Mouse (Mus musculus): Measurements from ENCODE around the gene Mylk. TPM values are rescaled to one million over a fixed set of nuclear protein-coding genes. Genes with fewer than 3 reads are reported as not detected.
A peak's percentile ranks its signal among the peaks of the same experiment; 100 is the strongest.

Mylk gene
- polyA plus RNA-seq, 1 experiment from 2014 or later: 97.3 TPM

DNA sequence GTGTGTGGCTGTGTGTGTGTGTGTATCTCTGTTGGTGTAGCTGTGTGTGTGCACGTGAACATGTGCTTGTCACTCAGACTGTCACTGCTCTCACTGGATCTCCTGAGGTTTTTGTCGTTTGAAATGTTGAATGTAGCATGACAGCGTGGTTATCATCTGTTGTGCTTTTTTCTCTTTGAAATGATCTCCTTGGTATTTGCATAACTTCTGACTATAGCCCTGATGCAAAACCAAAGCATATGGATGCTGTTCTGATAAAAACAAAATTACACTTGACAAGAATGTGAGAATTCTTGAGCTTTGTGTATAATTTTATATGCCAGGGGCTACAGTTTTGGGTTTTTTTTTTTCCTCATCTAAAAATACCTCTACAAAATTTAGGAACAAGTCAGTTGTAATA, 254.0 kb downstream of the Mylk start:
- no peak for ATAC-seq (replicated peaks; ENCODE audit: low FRiP score)
- no peak overlapping the region for H3K4me3 ChIP-seq (replicated peaks)
- WGBS: 85% methylated on average over 3 of the region's 3 CpGs
- peaks cover 7% of the 10 kb centered on the region; the same call in 1 of the 2 replicates for H3K36me3 ChIP-seq
- no peaks in the 10 kb centered on the region for H3K27me3 ChIP-seq
- H3K4me1 ChIP-seq: peaks cover 39% of the 10 kb centered on the region
- no peak overlapping the region for H3K27ac ChIP-seq
- no peak overlapping the region for H3K9ac ChIP-seq
- no peaks in the 10 kb centered on the region for H3K9me3 ChIP-seq (replicated peaks)
- H3K4me2 ChIP-seq: no peak overlapping the region

DNA sequence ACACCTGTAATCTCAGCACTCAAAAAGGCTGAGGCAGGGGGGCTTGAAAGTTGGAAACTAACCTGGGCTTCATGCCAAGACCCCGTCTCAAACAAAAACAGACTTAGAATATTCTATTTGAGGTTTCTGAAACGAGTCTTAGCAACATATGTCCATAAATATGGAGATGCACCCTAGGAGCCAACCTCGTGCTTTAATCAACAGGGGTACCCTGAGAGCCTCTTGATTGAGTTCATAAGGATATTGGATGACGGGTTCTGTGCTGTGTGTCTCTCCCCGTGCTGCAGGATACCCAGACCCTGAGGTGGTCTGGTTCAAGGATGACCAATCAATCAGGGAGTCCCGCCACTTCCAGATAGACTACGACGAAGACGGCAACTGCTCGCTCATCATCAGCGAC, 255.0 kb downstream of the Mylk start:
- Histone ChIP-seq H3K4me3 (replicated peaks) (no peak overlapping the region), H3K4me1 (peaks cover 32% of the 10 kb centered on the region), H3K36me3 (peaks cover 7% of the 10 kb centered on the region; the same call in 1 of the 2 replicates), H3K27ac (no peak overlapping the region), H3K9me3 (replicated peaks) (no peaks in the 10 kb centered on the region), H3K27me3 (no peaks in the 10 kb centered on the region), H3K4me2 (no peak overlapping the region), H3K9ac (no peak overlapping the region)
- 40% methylated on average over 11 of the region's 11 CpGs for WGBS
- no peak for ATAC-seq (replicated peaks; ENCODE audit: low FRiP score)

DNA sequence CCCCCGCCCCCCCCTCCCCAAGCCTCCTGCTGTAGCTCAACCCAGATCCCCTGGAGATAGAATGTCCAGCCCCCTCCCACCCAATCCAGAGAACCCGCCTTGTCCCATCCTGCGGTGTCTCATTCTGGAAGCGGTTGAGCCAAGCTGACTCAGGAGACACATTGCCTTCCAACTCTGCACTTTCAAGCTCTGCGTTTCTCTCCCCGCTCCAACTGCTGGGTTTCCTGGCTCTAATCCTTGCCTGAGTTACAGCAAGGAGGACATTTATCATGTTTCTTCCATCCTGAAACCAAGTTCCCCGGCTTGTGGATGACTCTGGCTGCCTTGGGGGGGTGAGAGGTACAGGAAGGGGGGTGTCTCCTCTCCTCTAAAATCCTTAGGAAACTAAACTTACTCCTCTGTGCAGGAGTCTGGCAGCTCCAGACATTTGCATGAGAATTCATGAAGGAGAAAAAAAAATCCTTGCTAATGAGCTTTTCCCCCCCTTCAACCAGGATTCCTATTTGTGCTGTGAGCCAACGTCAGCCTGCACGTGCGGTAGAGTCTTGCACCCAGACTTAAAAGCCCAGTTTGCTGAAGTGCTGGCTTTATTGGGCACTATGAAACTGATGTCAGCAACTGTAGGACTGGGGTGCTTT, 256.0 kb downstream of the Mylk start:
- Histone ChIP-seq H3K27me3 (no peaks in the 10 kb centered on the region), H3K4me3 (replicated peaks) (no peak overlapping the region), H3K36me3 (peaks cover 7% of the 10 kb centered on the region; the same call in 1 of the 2 replicates), H3K27ac (0 out of 2 replicates have a peak overlapping the region, but pooled peaks have one; percentile 10), H3K9ac (no peak overlapping the region), H3K9me3 (replicated peaks) (no peaks in the 10 kb centered on the region), H3K4me2 (peak overlapping the region; percentile 38), H3K4me1 (peaks cover 25% of the 10 kb centered on the region)
- WGBS: 10% methylated on average over 10 of the region's 10 CpGs
- 0 out of 2 replicates have a peak, but pooled peaks have one; percentile 36 for ATAC-seq (replicated peaks; ENCODE audit: low FRiP score)

DNA sequence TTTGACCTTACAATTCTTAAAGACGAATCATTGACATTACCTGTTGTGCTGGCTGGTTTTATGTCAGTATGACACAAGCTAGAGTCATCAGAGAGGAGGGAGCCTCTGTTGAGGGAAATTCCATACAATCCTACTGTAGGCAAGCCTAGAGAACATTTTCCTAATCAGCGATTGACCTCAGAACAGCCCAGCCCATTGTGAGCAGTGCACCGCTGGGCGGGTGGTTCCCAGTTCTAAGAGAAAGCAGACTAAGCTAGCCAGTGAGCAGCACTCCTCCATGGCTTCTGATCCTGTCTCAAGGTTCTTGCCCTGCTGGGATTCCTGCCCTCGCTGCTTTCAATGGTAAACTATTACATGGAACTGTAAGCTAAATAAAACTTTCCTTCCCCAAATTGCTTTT, 259.3 kb downstream of the Mylk start:
- Histone ChIP-seq H3K36me3 (no peaks in the 10 kb centered on the region), H3K4me1 (peaks cover 11% of the 10 kb centered on the region), H3K4me3 (replicated peaks) (no peak overlapping the region), H3K9ac (no peak overlapping the region), H3K4me2 (no peak overlapping the region), H3K27ac (no peak overlapping the region), H3K9me3 (replicated peaks) (no peaks in the 10 kb centered on the region), H3K27me3 (no peaks in the 10 kb centered on the region)
- WGBS: 78% methylated on average over 5 of the region's 5 CpGs
- ATAC-seq (replicated peaks; ENCODE audit: low FRiP score): no peak

DNA sequence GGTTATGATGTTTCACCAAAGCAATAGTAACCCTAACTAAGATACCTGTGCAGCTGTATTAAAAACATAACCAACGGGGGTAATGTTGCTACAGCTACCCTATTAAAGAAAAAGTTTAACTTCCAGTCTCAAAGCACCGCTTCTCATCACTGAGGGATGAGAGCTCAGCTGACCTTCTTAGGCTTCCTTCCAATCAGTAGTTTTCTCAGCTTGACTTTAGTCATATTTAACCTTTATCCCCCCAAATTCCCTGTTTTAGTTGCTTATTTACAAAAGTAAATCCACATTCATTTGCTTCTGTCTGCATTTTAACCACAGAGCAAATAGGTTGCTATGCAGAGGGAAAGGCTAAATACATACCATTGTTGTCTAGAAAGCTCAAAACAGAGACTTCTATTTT, 259.7 kb downstream of the Mylk start:
- no peaks in the 10 kb centered on the region for H3K36me3 ChIP-seq
- H3K9me3 ChIP-seq (replicated peaks): no peaks in the 10 kb centered on the region
- H3K27ac ChIP-seq: no peak overlapping the region
- H3K27me3 ChIP-seq: no peaks in the 10 kb centered on the region
- ATAC-seq (replicated peaks; ENCODE audit: low FRiP score): no peak
- no peak overlapping the region for H3K9ac ChIP-seq
- peaks cover 11% of the 10 kb centered on the region for H3K4me1 ChIP-seq
- no peak overlapping the region for H3K4me2 ChIP-seq
- H3K4me3 ChIP-seq (replicated peaks): no peak overlapping the region
- WGBS: 87% methylated on average over 2 of the region's 2 CpGs

DNA sequence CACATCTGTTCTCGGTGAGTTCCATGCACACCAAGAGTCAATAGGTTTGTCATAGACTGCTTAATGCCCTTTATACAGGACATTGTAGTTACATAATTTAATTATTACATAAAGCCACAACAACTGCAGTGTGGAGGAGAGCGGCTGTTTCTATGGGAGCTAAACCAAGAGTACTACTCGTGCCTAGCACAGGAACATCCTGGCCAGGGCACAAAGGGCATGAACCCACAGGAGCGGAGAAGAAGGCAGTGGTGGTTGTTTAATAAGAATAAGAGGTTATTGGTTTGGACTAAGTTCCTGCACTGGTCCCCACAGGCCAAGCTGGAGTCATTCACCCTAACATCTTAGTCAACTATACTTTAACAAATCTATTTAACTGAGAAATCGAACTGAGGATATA, 261.2 kb downstream of the Mylk start:
- no peak overlapping the region for H3K4me3 ChIP-seq (replicated peaks)
- no peaks in the 10 kb centered on the region for H3K9me3 ChIP-seq (replicated peaks)
- no peak overlapping the region for H3K4me2 ChIP-seq
- no peak for ATAC-seq (replicated peaks; ENCODE audit: low FRiP score)
- H3K36me3 ChIP-seq: no peaks in the 10 kb centered on the region
- H3K27me3 ChIP-seq: no peaks in the 10 kb centered on the region
- no peak overlapping the region for H3K9ac ChIP-seq
- no peak overlapping the region for H3K27ac ChIP-seq
- 85% methylated on average over 5 of the region's 5 CpGs for WGBS
- H3K4me1 ChIP-seq: peaks cover 3% of the 10 kb centered on the region

DNA sequence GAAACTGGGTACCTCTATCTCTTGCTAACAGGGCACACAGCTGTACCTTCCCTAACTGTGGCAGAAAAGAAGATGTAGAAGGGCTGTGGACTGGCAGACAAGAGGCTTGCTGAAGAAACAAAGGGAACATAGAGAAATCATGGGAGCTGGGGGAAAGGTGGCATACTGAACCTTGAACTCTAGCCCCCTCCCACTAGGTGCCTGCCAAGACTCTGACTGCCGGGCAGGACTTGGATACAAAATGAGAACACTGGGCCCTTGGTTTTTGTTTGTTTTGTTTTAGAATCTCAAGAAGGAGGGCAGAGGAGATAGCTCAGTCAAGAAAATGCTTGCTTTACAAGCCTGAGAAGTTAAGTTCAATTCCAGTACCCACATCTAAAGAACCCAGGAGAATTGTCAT, 262.4 kb downstream of the Mylk start:
- Histone ChIP-seq H3K4me2 (no peak overlapping the region), H3K4me3 (replicated peaks) (no peak overlapping the region), H3K27ac (no peak overlapping the region), H3K36me3 (no peaks in the 10 kb centered on the region), H3K27me3 (no peaks in the 10 kb centered on the region; the same call in 1 of the 2 replicates), H3K4me1 (no peaks in the 10 kb centered on the region), H3K9ac (no peak overlapping the region), H3K9me3 (replicated peaks) (no peaks in the 10 kb centered on the region)
- no peak for ATAC-seq (replicated peaks; ENCODE audit: low FRiP score)
- 55% methylated on average over 1 of the region's 1 CpGs for WGBS

DNA sequence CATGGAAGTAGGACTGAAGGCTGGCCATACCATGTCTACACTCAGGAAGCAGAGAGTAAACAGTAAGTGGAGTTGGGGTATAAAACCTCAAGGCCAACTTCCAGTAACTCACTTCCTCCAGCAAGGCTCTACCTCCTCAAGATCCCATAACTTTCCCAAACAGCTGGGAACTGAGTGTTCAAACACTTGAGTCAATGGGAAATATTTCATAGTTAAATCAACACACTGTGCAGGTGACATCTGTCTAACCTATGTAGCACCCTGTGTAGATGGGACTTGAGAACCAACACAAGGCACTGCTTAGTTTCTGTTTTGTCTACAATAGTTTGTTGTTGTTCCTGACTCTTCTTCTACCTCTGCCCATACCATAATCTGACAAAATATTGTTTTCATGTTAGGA, 263.4 kb downstream of the Mylk start:
- Histone ChIP-seq H3K4me2 (no peak overlapping the region), H3K27me3 (no peaks in the 10 kb centered on the region; the same call in 1 of the 2 replicates)

DNA sequence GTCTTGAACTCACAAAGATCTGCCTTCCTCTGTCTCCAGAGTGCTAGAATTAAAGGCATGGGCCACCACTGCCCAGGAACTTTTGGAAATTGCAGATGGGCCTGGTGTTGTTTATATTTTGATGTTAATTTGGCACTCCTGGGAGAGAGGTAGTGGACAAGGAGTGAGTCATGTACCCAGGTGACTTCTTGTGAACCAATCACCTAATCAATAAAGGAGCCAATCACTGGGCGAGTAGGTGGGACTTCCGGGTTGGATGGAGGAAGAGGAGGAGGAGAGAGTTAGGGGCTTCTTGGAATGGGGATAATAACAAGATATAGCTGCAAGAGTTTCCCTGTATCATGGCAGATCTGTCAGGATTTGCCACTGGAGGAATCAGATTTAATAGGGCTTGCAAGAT, 268.5 kb downstream of the Mylk start:
- Histone ChIP-seq H3K4me3 (replicated peaks) (no peak overlapping the region), H3K27ac (no peak overlapping the region), H3K4me1 (no peaks in the 10 kb centered on the region), H3K27me3 (no peaks in the 10 kb centered on the region; the same call in 1 of the 2 replicates), H3K4me2 (no peak overlapping the region), H3K9ac (no peak overlapping the region), H3K9me3 (replicated peaks) (no peaks in the 10 kb centered on the region), H3K36me3 (no peaks in the 10 kb centered on the region)
- no peak for ATAC-seq (replicated peaks; ENCODE audit: low FRiP score)
- 85% methylated on average over 2 of the region's 2 CpGs for WGBS

More for the DNA sequence above, 263.4 kb downstream of the Mylk start:
- H3K9me3 ChIP-seq (replicated peaks): no peaks in the 10 kb centered on the region
- H3K4me3 ChIP-seq (replicated peaks): no peak overlapping the region
- no peak overlapping the region for H3K9ac ChIP-seq
- no peak overlapping the region for H3K27ac ChIP-seq
- no peaks in the 10 kb centered on the region for H3K4me1 ChIP-seq
- no peak for ATAC-seq (replicated peaks; ENCODE audit: low FRiP score)
- no peaks in the 10 kb centered on the region for H3K36me3 ChIP-seq

DNA sequence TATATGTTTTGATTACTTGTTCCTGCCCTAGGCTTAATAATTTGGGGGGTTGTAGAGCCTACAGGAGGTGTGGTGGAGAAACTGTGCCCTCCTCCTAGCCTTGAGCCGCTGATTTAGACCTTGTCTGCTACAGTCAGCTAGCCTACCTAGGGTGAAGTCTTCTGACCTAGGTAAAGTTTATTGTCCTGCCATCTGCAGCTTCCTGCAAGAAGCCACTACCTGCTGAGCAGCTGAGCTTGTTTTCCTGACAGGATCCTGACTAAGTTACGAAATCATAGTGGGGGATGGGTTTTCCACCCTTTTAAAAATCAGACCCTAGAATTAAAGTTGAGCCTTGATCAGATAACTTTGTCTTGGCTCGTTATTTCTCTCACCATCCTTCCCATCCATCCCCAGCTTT, 271.5 kb downstream of the Mylk start:
- no peak overlapping the region for H3K27ac ChIP-seq
- H3K9ac ChIP-seq: no peak overlapping the region
- peaks cover 14% of the 10 kb centered on the region for H3K27me3 ChIP-seq
- no peaks in the 10 kb centered on the region for H3K36me3 ChIP-seq
- no peaks in the 10 kb centered on the region for H3K4me1 ChIP-seq
- ATAC-seq (replicated peaks; ENCODE audit: low FRiP score): no peak
- H3K4me2 ChIP-seq: no peak overlapping the region
- no peak overlapping the region for H3K4me3 ChIP-seq (replicated peaks)
- WGBS: 79% methylated on average over 3 of the region's 3 CpGs
- no peaks in the 10 kb centered on the region for H3K9me3 ChIP-seq (replicated peaks)

DNA sequence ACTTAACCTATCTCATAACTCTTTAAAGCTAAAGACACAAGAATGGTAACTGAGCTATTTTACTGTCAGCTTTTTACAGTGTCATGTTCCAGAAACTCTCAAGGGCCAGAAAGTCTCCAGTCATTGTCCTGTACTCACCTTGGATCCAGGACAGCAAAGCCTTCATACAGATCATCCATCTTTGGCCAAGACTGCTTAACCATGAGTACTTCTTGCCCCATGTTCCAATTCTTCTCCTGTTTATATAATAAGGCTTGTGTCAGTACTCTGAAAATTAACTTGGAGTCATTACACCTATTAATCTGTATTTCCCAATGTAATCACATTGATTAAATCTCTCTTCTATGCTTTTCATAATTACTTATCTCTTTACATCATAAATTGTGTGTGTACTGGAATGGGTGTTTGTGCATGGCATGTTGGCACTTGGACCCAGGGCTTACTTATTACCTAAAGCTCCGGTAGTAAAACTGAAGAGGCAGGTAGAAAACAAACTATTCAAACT, 273.5 kb downstream of the Mylk start:
- no peak overlapping the region for H3K4me3 ChIP-seq (replicated peaks)
- no peak overlapping the region for H3K4me2 ChIP-seq
- peaks cover 14% of the 10 kb centered on the region for H3K27me3 ChIP-seq
- no peak overlapping the region for H3K27ac ChIP-seq
- no peaks in the 10 kb centered on the region for H3K9me3 ChIP-seq (replicated peaks)
- H3K9ac ChIP-seq: no peak overlapping the region
- no peaks in the 10 kb centered on the region for H3K36me3 ChIP-seq
- WGBS: 82% methylated on average over 1 of the region's 1 CpGs
- ATAC-seq (replicated peaks; ENCODE audit: low FRiP score): no peak
- H3K4me1 ChIP-seq: 0 out of 2 replicates have a peak, but pooled peaks cover 2% of the 10 kb centered on the region

DNA sequence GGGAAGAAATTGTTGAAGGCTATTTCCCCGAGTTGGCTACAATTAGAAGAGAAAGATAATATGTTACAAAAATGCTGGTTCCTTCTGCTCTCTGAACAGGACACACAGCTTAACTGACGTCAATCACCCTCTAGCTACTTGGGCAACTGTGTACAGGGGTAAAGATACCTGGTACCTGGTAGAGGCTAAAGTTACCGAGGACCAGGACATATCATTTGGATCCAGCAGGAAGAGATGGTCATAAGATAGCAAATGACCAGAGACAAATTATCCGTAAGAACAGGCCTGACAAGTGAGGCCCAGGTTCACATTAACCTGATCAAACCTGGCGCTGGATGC, 276.9 kb downstream of the Mylk start:
- peak overlapping the region; percentile 71 for H3K4me2 ChIP-seq
- H3K4me3 ChIP-seq (replicated peaks): peak overlapping the region; percentile 92
- WGBS: 49% methylated on average over 5 of the region's 5 CpGs
- H3K27ac ChIP-seq: 0 out of 2 replicates have a peak overlapping the region, but pooled peaks have one; percentile 18
- no peak overlapping the region for H3K9ac ChIP-seq
- peaks cover 4% of the 10 kb centered on the region; the same call in 1 of the 2 replicates for H3K36me3 ChIP-seq
- ATAC-seq (replicated peaks; ENCODE audit: low FRiP score): no peak; the same call in 1 of the 2 replicates
- peaks cover 5% of the 10 kb centered on the region; the same call in 1 of the 2 replicates for H3K4me1 ChIP-seq
- peaks cover 14% of the 10 kb centered on the region for H3K27me3 ChIP-seq
- H3K9me3 ChIP-seq (replicated peaks): no peaks in the 10 kb centered on the region

Measured in kidney, embryonic 15.5 days (tissue).